Mouse (Mus musculus) left cerebral cortex, adult 9 months (tissue): ENCODE data around the gene Bspry.
"Not testable (repeated sequence)": the region's sequence is repeated elsewhere in the genome, so short reads cannot be mapped to it uniquely, and the experiment has no call there.

Source experiments
- DNase-seq, 2 experiments: peaks; one replicate each; pipeline ENCODE4 v3.0.0; 2022; ENCODE audit warnings: low spot score in 2 of 2

The Bspry gene

DNA sequence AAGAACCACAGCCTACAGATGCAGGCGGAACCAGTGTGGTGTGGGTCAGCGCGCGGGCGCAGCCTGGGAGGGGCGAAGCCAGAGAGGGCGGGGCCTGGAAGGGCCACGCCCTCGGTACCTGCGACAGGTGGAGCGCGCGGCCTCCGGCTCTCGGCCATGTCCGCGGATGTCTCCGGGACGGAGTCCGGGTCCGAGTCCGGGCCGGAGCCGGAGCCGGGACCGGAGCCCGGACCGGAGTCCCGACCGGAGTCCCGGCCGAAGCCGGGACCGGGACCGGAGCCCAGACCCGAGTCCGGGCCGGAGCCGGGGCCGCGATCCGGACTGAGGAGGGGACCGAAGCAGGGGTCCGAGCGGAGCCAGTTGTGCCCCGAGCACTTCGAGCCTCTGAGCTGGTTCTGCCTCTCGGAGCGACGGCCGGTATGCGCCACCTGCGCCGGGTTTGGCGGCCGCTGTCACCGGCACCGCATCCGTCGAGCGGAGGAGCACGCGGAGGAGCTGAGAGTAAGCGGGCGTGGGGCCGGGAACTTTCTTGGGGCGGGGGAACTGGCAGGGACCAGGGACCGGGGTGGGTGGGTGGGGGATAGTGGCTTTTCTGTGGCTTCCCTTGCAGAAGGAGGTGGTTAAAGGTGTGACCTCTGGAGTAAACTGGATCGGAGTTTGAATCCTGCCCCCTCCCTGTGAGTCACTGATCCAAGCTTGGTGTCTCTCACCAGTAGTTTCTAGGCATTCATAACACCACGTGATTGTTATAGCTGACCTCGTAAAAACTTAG is at the start of gene Bspry:
Gene Bspry (plus strand): TSS at position 117 of the 772 bp plus-strand sequence.
- no peak for DNase-seq

DNA sequence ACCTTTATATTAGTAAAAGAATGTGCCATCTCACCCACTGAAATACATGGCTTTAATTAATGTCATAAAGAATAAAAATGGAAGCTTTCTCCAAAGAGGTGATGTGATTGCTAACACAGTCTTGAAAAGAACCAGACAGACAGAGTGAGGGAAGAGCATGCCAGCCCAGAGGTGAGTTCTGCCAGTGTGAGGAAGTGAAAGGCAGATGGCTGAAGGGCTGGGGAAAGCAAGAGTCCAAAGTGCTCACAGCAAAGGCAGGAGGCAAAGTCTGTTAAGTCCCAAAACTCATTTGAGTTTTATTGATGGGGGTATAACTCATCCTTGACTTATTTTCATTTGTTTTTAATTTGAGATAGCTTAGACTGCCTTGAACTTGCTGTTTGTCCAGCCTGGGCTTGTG is 49.2 kb upstream of the Bspry start:
- no peak for DNase-seq

DNA sequence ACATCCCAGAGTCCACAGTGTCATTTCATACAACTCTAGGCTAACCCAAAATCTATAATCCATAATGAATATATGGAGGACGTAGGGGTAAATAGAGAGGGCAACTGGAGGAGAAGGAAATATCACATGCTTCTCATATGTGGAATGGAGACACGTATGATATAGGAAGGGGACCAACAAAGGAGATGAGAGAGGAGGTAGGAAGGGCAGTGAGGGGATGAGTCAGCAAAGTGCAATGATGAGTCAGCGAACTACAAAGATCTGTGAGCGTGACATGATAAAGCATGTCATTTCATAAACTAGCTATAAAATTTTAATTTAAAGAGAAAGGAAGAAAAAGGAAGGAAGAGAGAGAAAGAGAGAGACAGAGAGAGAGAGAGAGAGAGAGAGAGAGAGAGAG is 48.3 kb upstream of the Bspry start:
- no peak for DNase-seq

DNA sequence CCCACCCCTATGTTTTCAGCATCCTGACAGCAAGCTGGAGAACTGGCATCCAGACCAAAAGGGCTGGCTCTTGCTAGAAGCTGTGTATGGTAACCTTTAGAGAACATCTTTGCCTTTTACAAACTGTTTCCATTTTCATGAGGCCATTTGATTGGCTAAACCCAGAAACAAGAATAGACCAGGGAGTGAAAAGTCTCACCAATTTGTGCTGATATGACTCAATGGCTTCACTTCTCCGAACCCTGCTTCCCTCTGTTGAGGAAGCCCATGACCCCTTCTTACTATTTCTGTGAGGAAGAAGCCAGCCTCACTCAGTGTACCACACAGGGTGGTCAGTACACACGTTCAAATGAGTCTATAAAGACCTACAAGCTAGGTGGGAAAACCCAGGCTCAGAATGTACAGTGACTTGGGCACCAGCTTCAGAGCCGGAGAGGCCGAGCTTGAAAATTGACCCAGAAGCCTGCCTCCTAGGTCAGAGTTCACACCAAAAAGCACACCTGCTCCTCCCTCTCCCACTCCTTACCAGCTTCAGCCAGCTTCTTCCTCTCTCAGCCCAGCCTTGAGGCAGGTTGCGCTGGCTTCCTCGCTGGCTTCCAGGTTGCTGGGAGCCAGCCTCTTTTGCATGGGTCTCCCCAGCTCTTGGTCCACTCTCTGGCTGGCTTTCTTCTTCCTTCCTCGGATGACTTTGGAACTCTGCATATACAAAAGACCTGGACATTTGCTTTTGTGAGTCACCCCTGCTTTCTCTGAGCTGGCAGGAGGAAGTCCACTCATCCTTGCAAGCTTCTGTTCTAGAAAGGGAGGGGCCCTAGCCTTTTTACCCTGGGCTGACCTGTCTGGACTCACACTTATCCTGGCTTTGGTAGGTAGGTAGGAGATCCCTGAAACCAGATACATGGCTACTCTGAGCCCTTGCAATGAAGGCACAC is 45.6 kb upstream of the Bspry start:
- no peak for DNase-seq

- no peak for DNase-seq
Observed at GRCm38 (mm10) chr4:62435081-62435480, 44.8 kb upstream of the Bspry start, which contains the start of gene Rnf183. TSS of gene Rnf183 (minus strand) at chr4:62435252.

DNA sequence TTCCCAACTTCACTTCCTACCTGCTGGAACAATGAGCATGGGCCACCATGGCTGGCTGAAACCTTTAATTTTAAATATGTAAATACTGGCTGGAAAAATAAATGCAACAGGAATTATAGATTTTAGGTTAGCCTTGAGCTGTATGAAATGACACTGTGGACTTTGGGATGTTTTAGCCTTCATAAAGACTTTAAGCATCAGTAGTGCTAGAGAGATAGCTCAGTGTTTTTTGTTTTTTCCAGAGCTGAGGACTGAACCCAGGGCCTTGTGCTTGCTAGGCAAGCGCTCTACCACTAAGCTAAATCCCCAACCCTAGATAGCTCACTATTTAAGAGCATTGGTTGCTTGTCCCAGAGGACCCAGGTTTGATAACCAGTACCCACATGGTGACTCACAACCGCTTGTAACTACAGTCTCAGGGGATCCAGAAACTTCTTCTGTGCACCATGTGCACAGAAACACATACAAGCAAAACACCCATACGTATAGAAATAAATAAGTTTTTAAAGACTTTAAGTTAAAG is 42.5 kb upstream of the Bspry start:
- no peak for DNase-seq

DNA sequence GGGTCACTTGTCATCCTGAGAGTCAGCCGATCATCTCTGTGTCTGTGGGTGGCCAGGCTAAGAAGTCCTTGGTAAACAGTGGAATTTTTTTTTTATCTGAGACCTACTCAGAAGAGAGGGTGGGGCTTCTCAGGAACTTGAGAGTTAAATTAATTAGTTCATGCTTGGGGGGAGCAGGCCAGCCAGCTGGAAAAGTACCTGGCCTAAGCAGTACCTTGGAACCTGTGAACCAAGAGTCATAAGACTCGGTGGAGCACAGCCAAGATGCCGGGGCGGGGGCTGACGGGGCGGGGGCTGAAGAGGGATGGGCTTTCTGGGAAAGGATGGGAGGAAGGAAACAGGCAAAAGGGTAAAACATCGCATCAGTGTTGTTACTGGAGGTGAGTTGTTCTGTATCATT is 42.0 kb upstream of the Bspry start:
- no peak for DNase-seq

DNA sequence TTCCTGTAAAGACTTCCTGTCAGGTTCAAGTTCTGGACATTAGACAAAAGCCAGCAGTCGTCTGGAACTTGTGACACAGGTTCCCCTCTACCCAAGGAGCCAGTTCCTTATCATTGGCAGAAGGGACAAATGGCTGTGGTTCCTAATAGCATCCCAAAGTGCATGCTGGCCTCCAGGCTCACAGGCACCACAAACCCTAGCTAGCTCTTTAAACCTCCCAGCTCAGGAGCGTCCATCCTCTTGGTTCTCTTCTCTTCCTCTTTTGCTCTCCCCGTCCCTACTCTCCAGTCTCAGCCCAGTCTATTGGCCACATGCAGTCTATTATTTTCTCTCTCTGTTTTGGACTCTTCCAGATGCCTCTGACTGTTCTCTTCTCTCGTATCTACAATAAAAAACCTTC is 40.1 kb upstream of the Bspry start:
- no peak for DNase-seq

- no peak for DNase-seq
Observed at GRCm38 (mm10) chr4:62440544-62440943, 39.3 kb upstream of the Bspry start.

GRCm38 (mm10) chr4:62440986-62441385 is 38.9 kb upstream of the Bspry start:
- DNase-seq: no peak

DNA sequence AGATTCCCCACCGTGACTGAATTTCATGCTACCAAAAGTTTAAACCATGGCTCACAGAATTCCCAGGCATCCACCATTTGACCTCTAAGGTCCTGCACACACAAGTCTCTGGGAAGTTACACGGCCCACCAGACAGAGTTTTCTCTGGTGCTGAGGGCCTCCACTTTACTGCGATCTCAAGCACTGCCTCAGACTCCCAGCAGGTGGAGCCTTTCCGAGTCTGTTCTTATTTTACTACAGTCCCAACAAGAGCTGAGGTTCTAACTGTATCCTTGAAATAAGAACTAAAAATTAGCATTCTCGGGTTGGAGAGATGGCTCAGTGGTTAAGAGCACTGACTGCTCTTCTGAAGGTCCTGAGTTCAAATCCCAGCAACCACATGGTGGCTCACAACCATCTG is 24.9 kb upstream of the Bspry start:
- peak in 1 of 2 experiments; percentile 32 for DNase-seq

- peak; percentile 7 to 59 for DNase-seq
Observed at GRCm38 (mm10) chr4:62459081-62459480, 20.8 kb upstream of the Bspry start.

DNA sequence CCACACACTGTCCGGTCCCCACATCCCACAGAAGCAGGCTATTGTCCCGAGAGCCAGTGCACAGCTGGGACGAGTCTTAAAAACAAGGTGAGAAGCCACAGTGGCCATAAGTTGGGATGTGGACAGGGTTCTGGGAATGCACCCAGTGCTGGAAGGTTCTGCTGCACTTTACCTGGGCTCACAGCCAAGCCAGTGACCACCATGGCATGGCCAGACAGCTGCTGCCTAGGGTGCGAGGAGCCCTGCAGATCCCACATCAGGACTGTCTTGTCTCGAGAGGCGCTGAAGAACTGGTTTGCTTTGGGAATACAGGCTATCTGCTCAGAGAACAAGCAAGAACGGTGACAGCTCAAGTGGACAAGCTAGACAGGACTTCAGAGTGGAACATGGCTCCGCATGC is 19.5 kb upstream of the Bspry start:
- no peak for DNase-seq

- DNase-seq: no peak
Observed at GRCm38 (mm10) chr4:62463124-62463523, 16.7 kb upstream of the Bspry start.

- DNase-seq: no peak
Observed at GRCm38 (mm10) chr4:62468158-62468557, 11.7 kb upstream of the Bspry start.

GRCm38 (mm10) chr4:62470598-62471051 is 9.2 kb upstream of the Bspry start, which contains the start of gene Wdr31:
TSS of gene Wdr31 (minus strand) at chr4:62470896.
- DNase-seq: peak; percentile 14 to 84

- peak in 1 of 2 experiments; percentile 35 for DNase-seq
Observed at GRCm38 (mm10) chr4:62472071-62472470, 7.8 kb upstream of the Bspry start.

DNA sequence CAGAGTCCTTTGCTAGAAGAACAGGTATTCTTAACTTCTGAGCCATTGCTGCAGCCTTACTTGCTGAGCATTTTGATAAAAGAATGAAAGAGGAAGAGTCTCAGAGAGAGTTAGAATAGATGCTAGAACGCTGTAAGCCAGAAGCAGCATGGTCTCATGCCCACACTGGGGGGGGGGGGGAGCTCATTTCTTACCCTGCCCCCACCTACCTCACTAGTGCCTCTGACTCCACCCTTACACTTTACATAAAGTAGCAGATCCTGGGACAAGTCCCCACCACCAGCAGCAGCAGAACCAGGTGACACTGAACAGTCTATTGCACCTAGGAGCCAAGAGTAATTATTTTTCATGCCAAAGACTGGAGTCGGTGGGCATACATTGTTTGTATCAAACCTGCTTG is 4.7 kb upstream of the Bspry start:
- DNase-seq: no peak

- DNase-seq: no peak
Observed at GRCm38 (mm10) chr4:62475793-62476192, 4.1 kb upstream of the Bspry start.

DNA sequence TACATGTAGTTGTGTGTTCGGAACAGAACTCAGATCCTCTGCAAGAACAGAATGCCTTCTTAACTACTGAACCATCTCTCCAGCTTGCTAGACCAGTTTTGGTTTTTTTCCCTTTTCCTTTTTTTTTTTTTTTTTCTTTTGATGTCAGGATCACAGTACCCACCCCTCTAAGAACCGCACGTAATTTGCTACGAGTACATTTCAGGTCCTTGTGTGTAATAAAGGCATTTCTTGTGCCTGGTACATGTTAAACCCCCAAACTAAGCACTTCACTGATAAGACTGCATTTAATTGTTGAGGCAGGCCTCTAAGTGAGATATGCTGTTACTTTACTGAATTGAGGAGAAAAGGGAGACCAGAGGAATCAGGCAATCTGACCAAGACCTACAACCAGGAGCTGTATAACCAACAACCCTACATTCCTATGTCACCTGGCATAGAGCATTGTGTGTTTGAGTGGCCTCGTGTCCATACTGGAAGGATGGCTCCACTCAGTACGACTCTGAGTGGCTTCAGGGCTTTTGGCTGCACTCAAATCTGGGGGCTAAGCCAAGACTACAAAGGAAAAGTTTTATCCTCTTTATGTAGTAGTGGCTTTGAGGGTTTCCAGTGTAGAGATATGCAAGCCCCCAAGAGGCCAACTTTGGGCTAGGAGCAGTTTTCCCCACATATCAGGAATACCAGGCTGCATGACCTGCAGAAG is 2.2 kb upstream of the Bspry start:
- DNase-seq: no peak

DNA sequence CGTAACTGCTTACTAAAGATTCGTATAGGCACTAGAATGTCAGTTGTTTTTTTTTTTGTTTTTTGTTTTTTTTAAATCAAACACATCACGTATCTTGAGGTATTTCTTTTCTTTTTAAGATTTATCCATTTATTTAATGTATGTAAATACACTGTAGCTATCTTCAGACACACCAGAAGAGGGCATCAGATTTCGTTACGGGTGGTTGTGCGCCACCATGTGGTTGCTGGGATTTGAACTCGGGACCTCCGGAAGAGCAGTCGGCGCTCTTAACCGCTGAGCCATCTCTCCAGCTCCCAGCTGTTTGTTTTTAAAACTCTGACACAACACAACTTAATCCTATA is 288 bp upstream of the Bspry start:
- DNase-seq: not testable (repeated sequence)
